Mouse (Mus musculus): Measurements from ENCODE around the gene Tmem110. TPM values are rescaled to one million over a fixed set of nuclear protein-coding genes. Genes with fewer than 3 reads are reported as not detected.

Gene Tmem110
- polyA plus RNA-seq, 1 experiment from 2014 or later: 28.3 TPM

- Histone ChIP-seq H3K4me3 (ENCODE audit: low read depth, low read length) (peak overlapping the region; percentile 85), H3K27ac (replicated peaks; ENCODE audit: low read depth, low read length) (no peak overlapping the region), H3K9ac (ENCODE audit: low read depth, low read length) (peak overlapping the region; percentile 88), H3K4me2 (ENCODE audit: low read depth, low read length) (peak overlapping the region; percentile 73), H3K9me3 (ENCODE audit: control insufficient read depth, low read length) (no peaks in the 10 kb centered on the region), H3K36me3 (ENCODE audit: control insufficient read depth, insufficient read depth, low read length) (no peaks in the 10 kb centered on the region), H3K4me1 (ENCODE audit: control insufficient read depth, insufficient read depth, low read length) (peaks cover 22% of the 10 kb centered on the region), H3K27me3 (replicated peaks; ENCODE audit: control insufficient read depth, insufficient read depth, low read length) (no peaks in the 10 kb centered on the region)
- ATAC-seq (ENCODE audit: low read depth): no peak
- no peak for DNase-seq (ENCODE audit: low spot score)
- 19% methylated on average over 17 of the region's 17 CpGs for WGBS
Measured at GRCm38 (mm10) chr14:30826174-30827140, 1.1 kb downstream of the Tmem110 start.

- no peaks in the 10 kb centered on the region for H3K9me3 ChIP-seq (ENCODE audit: control insufficient read depth, low read length)
- peaks cover 22% of the 10 kb centered on the region for H3K4me1 ChIP-seq (ENCODE audit: control insufficient read depth, insufficient read depth, low read length)
- no peak overlapping the region for H3K4me2 ChIP-seq (ENCODE audit: low read depth, low read length)
- ATAC-seq (ENCODE audit: low read depth): no peak
- 76% methylated on average over 4 of the region's 4 CpGs for WGBS
- H3K27me3 ChIP-seq (replicated peaks; ENCODE audit: control insufficient read depth, insufficient read depth, low read length): no peaks in the 10 kb centered on the region
- H3K4me3 ChIP-seq (ENCODE audit: low read depth, low read length): no peak overlapping the region
- H3K27ac ChIP-seq (replicated peaks; ENCODE audit: low read depth, low read length): no peak overlapping the region
- H3K36me3 ChIP-seq (ENCODE audit: control insufficient read depth, insufficient read depth, low read length): no peaks in the 10 kb centered on the region
- H3K9ac ChIP-seq (ENCODE audit: low read depth, low read length): no peak overlapping the region
- no peak for DNase-seq (ENCODE audit: low spot score)
Measured at GRCm38 (mm10) chr14:30827480-30827879, 2.1 kb downstream of the Tmem110 start.

GRCm38 (mm10) chr14:30828077-30828476 is 2.7 kb downstream of the Tmem110 start:
- no peak for ATAC-seq (ENCODE audit: low read depth)
- 86% methylated on average over 4 of the region's 4 CpGs for WGBS
- Histone ChIP-seq H3K27ac (replicated peaks; ENCODE audit: low read depth, low read length) (no peak overlapping the region), H3K4me1 (ENCODE audit: control insufficient read depth, insufficient read depth, low read length) (peaks cover 22% of the 10 kb centered on the region), H3K4me2 (ENCODE audit: low read depth, low read length) (no peak overlapping the region), H3K27me3 (replicated peaks; ENCODE audit: control insufficient read depth, insufficient read depth, low read length) (no peaks in the 10 kb centered on the region), H3K9ac (ENCODE audit: low read depth, low read length) (no peak overlapping the region), H3K4me3 (ENCODE audit: low read depth, low read length) (no peak overlapping the region), H3K36me3 (ENCODE audit: control insufficient read depth, insufficient read depth, low read length) (no peaks in the 10 kb centered on the region), H3K9me3 (ENCODE audit: control insufficient read depth, low read length) (no peaks in the 10 kb centered on the region)
- DNase-seq (ENCODE audit: low spot score): no peak

GRCm38 (mm10) chr14:30828635-30829460 is 3.5 kb downstream of the Tmem110 start:
- no peaks in the 10 kb centered on the region for H3K36me3 ChIP-seq (ENCODE audit: control insufficient read depth, insufficient read depth, low read length)
- WGBS: 77% methylated on average over 11 of the region's 11 CpGs
- H3K4me1 ChIP-seq (ENCODE audit: control insufficient read depth, insufficient read depth, low read length): peaks cover 22% of the 10 kb centered on the region
- no peak overlapping the region for H3K27ac ChIP-seq (replicated peaks; ENCODE audit: low read depth, low read length)
- ATAC-seq (ENCODE audit: low read depth): no peak
- H3K27me3 ChIP-seq (replicated peaks; ENCODE audit: control insufficient read depth, insufficient read depth, low read length): no peaks in the 10 kb centered on the region
- no peak overlapping the region for H3K9ac ChIP-seq (ENCODE audit: low read depth, low read length)
- no peaks in the 10 kb centered on the region for H3K9me3 ChIP-seq (ENCODE audit: control insufficient read depth, low read length)
- H3K4me2 ChIP-seq (ENCODE audit: low read depth, low read length): no peak overlapping the region
- H3K4me3 ChIP-seq (ENCODE audit: low read depth, low read length): no peak overlapping the region
- no peak for DNase-seq (ENCODE audit: low spot score)

GRCm38 (mm10) chr14:30837416-30837996 is 12.1 kb downstream of the Tmem110 start:
- DNase-seq (ENCODE audit: low spot score): no peak
- no peak overlapping the region for H3K4me2 ChIP-seq (ENCODE audit: low read depth, low read length)
- peaks cover 4% of the 10 kb centered on the region; the same call in 1 of the 2 replicates for H3K9me3 ChIP-seq (ENCODE audit: control insufficient read depth, low read length)
- peaks cover 19% of the 10 kb centered on the region; the same call in 1 of the 2 replicates for H3K36me3 ChIP-seq (ENCODE audit: control insufficient read depth, insufficient read depth, low read length)
- no peak overlapping the region for H3K9ac ChIP-seq (ENCODE audit: low read depth, low read length)
- H3K4me3 ChIP-seq (ENCODE audit: low read depth, low read length): no peak overlapping the region
- H3K27me3 ChIP-seq (replicated peaks; ENCODE audit: control insufficient read depth, insufficient read depth, low read length): no peaks in the 10 kb centered on the region
- no peaks in the 10 kb centered on the region for H3K4me1 ChIP-seq (ENCODE audit: control insufficient read depth, insufficient read depth, low read length)
- H3K27ac ChIP-seq (replicated peaks; ENCODE audit: low read depth, low read length): no peak overlapping the region
- 77% methylated on average over 14 of the region's 14 CpGs for WGBS
- no peak for ATAC-seq (ENCODE audit: low read depth)

- 85% methylated on average over 3 of the region's 3 CpGs for WGBS
Measured at GRCm38 (mm10) chr14:30843701-30844100, 18.3 kb downstream of the Tmem110 start.

GRCm38 (mm10) chr14:30850504-30850903 is 25.1 kb downstream of the Tmem110 start:
- DNase-seq (ENCODE audit: low spot score): no peak
- Histone ChIP-seq H3K4me2 (ENCODE audit: low read depth, low read length) (no peak overlapping the region), H3K27me3 (replicated peaks; ENCODE audit: control insufficient read depth, insufficient read depth, low read length) (no peaks in the 10 kb centered on the region), H3K4me3 (ENCODE audit: low read depth, low read length) (no peak overlapping the region), H3K36me3 (ENCODE audit: control insufficient read depth, insufficient read depth, low read length) (peaks cover 5% of the 10 kb centered on the region; the same call in 1 of the 2 replicates), H3K27ac (replicated peaks; ENCODE audit: low read depth, low read length) (no peak overlapping the region), H3K4me1 (ENCODE audit: control insufficient read depth, insufficient read depth, low read length) (no peaks in the 10 kb centered on the region), H3K9me3 (ENCODE audit: control insufficient read depth, low read length) (no peaks in the 10 kb centered on the region), H3K9ac (ENCODE audit: low read depth, low read length) (no peak overlapping the region)
- 95% methylated on average over 5 of the region's 5 CpGs for WGBS
- ATAC-seq (ENCODE audit: low read depth): no peak

More at GRCm38 (mm10) chr14:30843701-30844100, 18.3 kb downstream of the Tmem110 start:
- Histone ChIP-seq H3K4me1 (ENCODE audit: control insufficient read depth, insufficient read depth, low read length) (no peaks in the 10 kb centered on the region), H3K4me3 (ENCODE audit: low read depth, low read length) (no peak overlapping the region), H3K9me3 (ENCODE audit: control insufficient read depth, low read length) (peaks cover 4% of the 10 kb centered on the region; the same call in 1 of the 2 replicates), H3K27ac (replicated peaks; ENCODE audit: low read depth, low read length) (no peak overlapping the region), H3K36me3 (ENCODE audit: control insufficient read depth, insufficient read depth, low read length) (peaks cover 6% of the 10 kb centered on the region; the same call in 1 of the 2 replicates), H3K9ac (ENCODE audit: low read depth, low read length) (no peak overlapping the region), H3K27me3 (replicated peaks; ENCODE audit: control insufficient read depth, insufficient read depth, low read length) (no peaks in the 10 kb centered on the region), H3K4me2 (ENCODE audit: low read depth, low read length) (no peak overlapping the region)
- DNase-seq (ENCODE audit: low spot score) (no peak), ATAC-seq (ENCODE audit: low read depth) (no peak)

- Histone ChIP-seq H3K9ac (ENCODE audit: low read depth, low read length) (no peak overlapping the region), H3K4me3 (ENCODE audit: low read depth, low read length) (no peak overlapping the region), H3K4me2 (ENCODE audit: low read depth, low read length) (no peak overlapping the region), H3K4me1 (ENCODE audit: control insufficient read depth, insufficient read depth, low read length) (no peaks in the 10 kb centered on the region), H3K27me3 (replicated peaks; ENCODE audit: control insufficient read depth, insufficient read depth, low read length) (no peaks in the 10 kb centered on the region), H3K27ac (replicated peaks; ENCODE audit: low read depth, low read length) (no peak overlapping the region), H3K36me3 (ENCODE audit: control insufficient read depth, insufficient read depth, low read length) (peaks cover 5% of the 10 kb centered on the region; the same call in 1 of the 2 replicates), H3K9me3 (ENCODE audit: control insufficient read depth, low read length) (no peaks in the 10 kb centered on the region)
- no peak for DNase-seq (ENCODE audit: low spot score)
- WGBS: 92% methylated on average over 5 of the region's 5 CpGs
- no peak for ATAC-seq (ENCODE audit: low read depth)
Measured at GRCm38 (mm10) chr14:30852325-30852724, 26.9 kb downstream of the Tmem110 start.
